Mouse (Mus musculus) olfactory bulb, adult 2 months (tissue): Measurements from ENCODE around the gene Chst12. TPM values are rescaled to one million over a fixed set of nuclear protein-coding genes. Genes with fewer than 3 reads are reported as not detected.
A peak's percentile ranks its signal among the peaks of the same experiment; 100 is the strongest.

ENCODE experiments used
- H3K27ac ChIP-seq: fragments of 200-500 bp; 2 replicates; pipeline ENCODE4 v1.5.1; 2012; ENCODE audit warnings: low read depth, low read length; ENCODE audit not compliant: insufficient read depth
- H3K4me1 ChIP-seq: fragments of 200-500 bp; 2 replicates; pipeline ENCODE4 v1.6.1; 2012; ENCODE audit warnings: low read length; ENCODE audit not compliant: control insufficient read depth, insufficient read depth
- H3K4me3 ChIP-seq: fragments of 200-500 bp; 2 replicates; pipeline ENCODE4 v1.5.1; 2012; ENCODE audit warnings: mild to moderate bottlenecking, low read depth, low read length, moderate library complexity; ENCODE audit not compliant: insufficient read depth
- CTCF ChIP-seq: fragments of 200-500 bp; IDR thresholded peaks from 2 replicates; pipeline ENCODE4 v1.5.1; 2012; ENCODE audit warnings: low read depth, mild to moderate bottlenecking, low read length, moderate library complexity; ENCODE audit not compliant: insufficient read depth
- POLR2A ChIP-seq: fragments of 200-500 bp; IDR thresholded peaks from 2 replicates; pipeline ENCODE4 v1.6.1; 2012; ENCODE audit warnings: mild to moderate bottlenecking, low read depth, low read length, moderate library complexity; ENCODE audit not compliant: insufficient read depth
- WGBS: fragments of 180-500 bp; shearing (Covaris S2); methylation state at CpG from one replicate; pipeline ENCODE4 v1.1.7; 2018; 5-methylcytosine and 5-hydroxymethylcytosine counted together
- polyA plus RNA-seq: library from polyadenylated mRNA; stranded (reverse); fragments of >200 nt; gene quantifications from 2 replicates; pipeline ENCODE4 v1.2.4, GENCODE M21; 2012; ENCODE audit warnings: low replicate concordance; ENCODE audit not compliant: missing spikeins, insufficient read depth, insufficient read length

Chst12 gene
- polyA plus RNA-seq, 1 experiment: not detected

GRCm38 (mm10) chr5:140514799-140515486 lies 9.6 kb downstream of the Chst12 start:
- H3K4me1 ChIP-seq: peaks cover 44% of the 10 kb centered on the region
- no peak for TF ChIP-seq POLR2A
- no peak for TF ChIP-seq CTCF
- H3K27ac ChIP-seq: no peak overlapping the region
- H3K4me3 ChIP-seq: no peak overlapping the region
- WGBS: 61% methylated on average over 7 of the region's 7 CpGs

- no peak overlapping the region for H3K4me3 ChIP-seq
- H3K4me1 ChIP-seq: peaks cover 25% of the 10 kb centered on the region
- no peak for TF ChIP-seq CTCF
- no peak for TF ChIP-seq POLR2A
- WGBS: 83% methylated on average over 21 of the region's 21 CpGs
- H3K27ac ChIP-seq: no peak overlapping the region
Observed at GRCm38 (mm10) chr5:140517159-140517920, 12.0 kb downstream of the Chst12 start.

GRCm38 (mm10) chr5:140517921-140518230 lies 12.5 kb downstream of the Chst12 start:
- 56% methylated on average over 4 of the region's 4 CpGs for WGBS
- H3K4me1 ChIP-seq: peaks cover 25% of the 10 kb centered on the region
- H3K27ac ChIP-seq: no peak overlapping the region
- H3K4me3 ChIP-seq: no peak overlapping the region
- TF ChIP-seq CTCF (no peak), POLR2A (no peak)

GRCm38 (mm10) chr5:140521196-140521595 lies 15.8 kb downstream of the Chst12 start:
- Histone ChIP-seq H3K4me1 (peaks cover 11% of the 10 kb centered on the region), H3K27ac (no peak overlapping the region), H3K4me3 (no peak overlapping the region)
- WGBS: 83% methylated on average over 1 of the region's 1 CpGs
- no peak for TF ChIP-seq CTCF
- TF ChIP-seq POLR2A: no peak

- H3K27ac ChIP-seq: no peak overlapping the region
- no peak for TF ChIP-seq POLR2A
- no peak for TF ChIP-seq CTCF
- H3K4me3 ChIP-seq: no peak overlapping the region
- H3K4me1 ChIP-seq: no peaks in the 10 kb centered on the region
- WGBS: 59% methylated on average over 2 of the region's 2 CpGs
Observed at GRCm38 (mm10) chr5:140526754-140527153, 21.4 kb downstream of the Chst12 start.

- WGBS: 82% methylated on average over 13 of the region's 13 CpGs
- peaks cover 12% of the 10 kb centered on the region for H3K4me1 ChIP-seq
- no peak overlapping the region for H3K4me3 ChIP-seq
- TF ChIP-seq CTCF: no peak
- no peak for TF ChIP-seq POLR2A
- H3K27ac ChIP-seq: no peak overlapping the region
Observed at GRCm38 (mm10) chr5:140538111-140538683, 32.8 kb downstream of the Chst12 start.

GRCm38 (mm10) chr5:140540106-140540505 lies 34.8 kb downstream of the Chst12 start:
- Histone ChIP-seq H3K4me1 (peaks cover 12% of the 10 kb centered on the region), H3K4me3 (no peak overlapping the region), H3K27ac (no peak overlapping the region)
- 8% methylated on average over 8 of the region's 8 CpGs for WGBS
- TF ChIP-seq CTCF: peak; percentile 62
- no peak for TF ChIP-seq POLR2A

GRCm38 (mm10) chr5:140542811-140543575 lies 37.6 kb downstream of the Chst12 start:
- 50% methylated on average over 9 of the region's 9 CpGs for WGBS
- H3K4me1 ChIP-seq: peaks cover 6% of the 10 kb centered on the region
- TF ChIP-seq POLR2A (no peak), CTCF (no peak)
- no peak overlapping the region for H3K27ac ChIP-seq
- no peak overlapping the region for H3K4me3 ChIP-seq

- H3K27ac ChIP-seq: no peak overlapping the region
- TF ChIP-seq POLR2A: no peak
- no peak for TF ChIP-seq CTCF
- WGBS: 78% methylated on average over 6 of the region's 6 CpGs
- H3K4me3 ChIP-seq: no peak overlapping the region
- H3K4me1 ChIP-seq: peaks cover 8% of the 10 kb centered on the region; the same call in 1 of the 2 replicates
Observed at GRCm38 (mm10) chr5:140545651-140546050, 40.3 kb downstream of the Chst12 start.
